Mouse (Mus musculus) kidney, adult 2 months (tissue): ENCODE data around the gene Lrpap1. TPM values are rescaled to one million over a fixed set of nuclear protein-coding genes. Genes with fewer than 3 reads are reported as not detected.

Experiments
- DNase-seq: peaks from one replicate; pipeline ENCODE4 v3.0.0; 2021
- H3K27ac ChIP-seq: fragments of 200-500 bp; 2 replicates; pipeline ENCODE4 v1.5.1; 2012; ENCODE audit warnings: low read depth, low read length, control low read depth, inconsistent platforms; ENCODE audit not compliant: insufficient read depth
- H3K27me3 ChIP-seq: fragments of 200-500 bp; replicated peaks from 2 replicates; pipeline ENCODE4 v1.6.1; 2012; ENCODE audit warnings: mild to moderate bottlenecking, moderate library complexity, low read length, inconsistent platforms; ENCODE audit not compliant: control insufficient read depth, insufficient read depth
- H3K36me3 ChIP-seq: fragments of 200-500 bp; 2 replicates; pipeline ENCODE4 v1.6.1; 2012; ENCODE audit warnings: mild to moderate bottlenecking, moderate library complexity, low read length, inconsistent platforms; ENCODE audit not compliant: control insufficient read depth, insufficient read depth
- H3K4me1 ChIP-seq: fragments of 200-500 bp; 2 replicates; pipeline ENCODE4 v1.6.1; 2011; ENCODE audit warnings: low read length; ENCODE audit not compliant: control insufficient read depth, insufficient read depth
- H3K4me3 ChIP-seq: fragments of 200-500 bp; 2 replicates; pipeline ENCODE4 v1.5.1; 2011; ENCODE audit warnings: mild to moderate bottlenecking, low read depth, low read length, control low read depth; ENCODE audit not compliant: insufficient read depth
- CTCF ChIP-seq: fragments of 200-500 bp; conservative IDR thresholded peaks from 2 replicates; pipeline ENCODE4 v1.5.1; 2011; ENCODE audit warnings: low read depth, mild to moderate bottlenecking, control low read depth, low read length, moderate library complexity, mixed read lengths; ENCODE audit not compliant: insufficient read depth, insufficient read length
- POLR2A ChIP-seq: fragments of 200-500 bp; IDR thresholded peaks from one replicate; pipeline ENCODE4 v1.6.1; 2011; ENCODE audit warnings: low read depth, low read length, control low read depth
- WGBS: fragments of 180-500 bp; shearing (Covaris S2); methylation state at CpG from one replicate; pipeline ENCODE4 v1.1.7; 2018; 5-methylcytosine and 5-hydroxymethylcytosine counted together
- polyA plus RNA-seq: library from polyadenylated mRNA; depleted of rRNA; stranded (reverse); fragments of >200 nt; gene quantifications from 2 replicates; pipeline ENCODE4 v1.2.3, GENCODE M21; 2012

The Lrpap1 gene
- polyA plus RNA-seq, 1 experiment: 314 TPM

DNA sequence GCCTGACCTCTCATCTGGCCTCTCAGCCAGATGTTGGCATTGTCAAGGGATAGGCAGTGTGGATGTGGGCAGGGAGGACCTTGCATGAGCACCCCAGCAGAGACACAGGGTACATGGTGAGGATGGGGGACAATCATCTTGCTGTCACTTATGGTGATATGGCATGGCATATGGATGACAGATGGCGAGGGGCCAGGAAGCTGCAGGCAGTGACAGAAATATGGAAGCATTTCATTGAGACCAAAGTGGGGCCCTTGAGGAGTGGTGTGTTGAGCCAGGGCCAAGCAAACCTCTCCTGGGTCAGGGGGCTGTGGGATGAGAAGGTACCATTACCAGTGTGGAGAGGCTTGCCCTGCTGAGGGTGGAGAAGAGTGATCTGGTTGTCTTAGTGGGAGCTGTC, 29.2 kb downstream of the Lrpap1 start:
- Histone ChIP-seq H3K36me3 (no peaks in the 10 kb centered on the region), H3K27me3 (no peaks in the 10 kb centered on the region), H3K4me3 (no peak overlapping the region), H3K4me1 (no peaks in the 10 kb centered on the region), H3K27ac (no peak overlapping the region)
- DNase-seq: no peak
- TF ChIP-seq POLR2A (no peak), CTCF (no peak)
- WGBS: 96% methylated on average over 1 of the region's 1 CpGs

DNA sequence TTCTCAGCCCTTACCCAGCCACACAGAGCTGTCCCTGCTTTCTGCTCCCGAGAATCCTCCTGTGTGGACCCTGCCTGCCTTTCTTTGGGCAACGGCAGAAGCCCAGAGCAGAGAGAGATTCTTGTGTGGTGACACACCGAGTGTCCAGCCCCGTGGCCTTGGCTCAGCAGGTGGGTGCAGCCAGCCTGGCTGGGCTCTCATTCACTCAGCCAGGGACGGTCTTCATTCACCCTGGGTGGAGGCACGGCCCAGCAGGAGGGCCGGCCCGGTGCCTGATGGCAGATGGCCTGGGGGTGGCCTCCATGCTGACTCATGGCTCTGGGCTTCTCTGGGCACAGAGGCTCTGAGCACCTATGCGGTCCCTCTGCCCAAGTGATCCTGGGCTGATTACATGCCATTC, 31.6 kb downstream of the Lrpap1 start:
- Histone ChIP-seq H3K27me3 (no peaks in the 10 kb centered on the region), H3K27ac (no peak overlapping the region), H3K4me1 (no peaks in the 10 kb centered on the region), H3K36me3 (no peaks in the 10 kb centered on the region), H3K4me3 (no peak overlapping the region)
- no peak for DNase-seq
- TF ChIP-seq POLR2A: no peak
- no peak for TF ChIP-seq CTCF
- WGBS: 80% methylated on average over 9 of the region's 9 CpGs

GRCm38 (mm10) chr5:35073235-35073634, 32.3 kb downstream of the Lrpap1 start:
- no peak for DNase-seq
- TF ChIP-seq CTCF (no peak), POLR2A (no peak)
- no peaks in the 10 kb centered on the region for H3K27me3 ChIP-seq
- WGBS: 82% methylated on average over 11 of the region's 11 CpGs
- H3K36me3 ChIP-seq: no peaks in the 10 kb centered on the region
- H3K4me3 ChIP-seq: no peak overlapping the region
- H3K4me1 ChIP-seq: no peaks in the 10 kb centered on the region
- no peak overlapping the region for H3K27ac ChIP-seq

GRCm38 (mm10) chr5:35071855-35072254, 33.7 kb downstream of the Lrpap1 start:
- no peaks in the 10 kb centered on the region for H3K4me1 ChIP-seq
- H3K27ac ChIP-seq: no peak overlapping the region
- TF ChIP-seq CTCF: no peak
- TF ChIP-seq POLR2A: no peak
- H3K27me3 ChIP-seq: no peaks in the 10 kb centered on the region
- no peak for DNase-seq
- no peaks in the 10 kb centered on the region for H3K36me3 ChIP-seq
- H3K4me3 ChIP-seq: no peak overlapping the region
- 95% methylated on average over 6 of the region's 6 CpGs for WGBS

- H3K36me3 ChIP-seq: no peaks in the 10 kb centered on the region
- 50% methylated on average over 7 of the region's 7 CpGs for WGBS
- H3K4me1 ChIP-seq: no peaks in the 10 kb centered on the region
- TF ChIP-seq POLR2A (no peak), CTCF (no peak)
- H3K27me3 ChIP-seq: no peaks in the 10 kb centered on the region
- H3K27ac ChIP-seq: no peak overlapping the region
- H3K4me3 ChIP-seq: no peak overlapping the region
- DNase-seq: no peak
Observed at GRCm38 (mm10) chr5:35070953-35071352, 34.6 kb downstream of the Lrpap1 start.

DNA sequence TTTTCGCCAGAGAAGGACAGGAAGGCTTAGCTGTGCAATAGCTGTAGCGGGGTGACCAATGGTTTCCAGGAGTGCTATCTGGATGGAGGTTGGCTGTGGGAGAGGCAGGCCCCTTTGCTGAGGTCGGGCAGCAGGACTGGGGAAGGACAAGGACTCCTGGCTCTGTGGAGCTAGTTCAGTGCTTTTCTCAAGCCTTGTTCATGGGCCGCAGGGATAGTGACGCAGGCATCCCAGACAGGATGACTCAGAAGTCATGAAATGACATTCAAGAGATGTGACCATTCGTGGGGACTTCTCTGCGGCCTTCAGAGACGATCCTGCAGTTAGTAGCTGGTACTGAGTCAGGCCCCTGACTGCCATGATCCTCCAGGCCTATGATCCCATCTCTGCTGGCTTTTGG, 35.3 kb downstream of the Lrpap1 start:
- no peak for DNase-seq
- no peaks in the 10 kb centered on the region for H3K4me1 ChIP-seq
- no peaks in the 10 kb centered on the region for H3K27me3 ChIP-seq
- H3K4me3 ChIP-seq: no peak overlapping the region
- H3K36me3 ChIP-seq: no peaks in the 10 kb centered on the region
- TF ChIP-seq CTCF (no peak), POLR2A (no peak)
- no peak overlapping the region for H3K27ac ChIP-seq
- 87% methylated on average over 8 of the region's 8 CpGs for WGBS

DNA sequence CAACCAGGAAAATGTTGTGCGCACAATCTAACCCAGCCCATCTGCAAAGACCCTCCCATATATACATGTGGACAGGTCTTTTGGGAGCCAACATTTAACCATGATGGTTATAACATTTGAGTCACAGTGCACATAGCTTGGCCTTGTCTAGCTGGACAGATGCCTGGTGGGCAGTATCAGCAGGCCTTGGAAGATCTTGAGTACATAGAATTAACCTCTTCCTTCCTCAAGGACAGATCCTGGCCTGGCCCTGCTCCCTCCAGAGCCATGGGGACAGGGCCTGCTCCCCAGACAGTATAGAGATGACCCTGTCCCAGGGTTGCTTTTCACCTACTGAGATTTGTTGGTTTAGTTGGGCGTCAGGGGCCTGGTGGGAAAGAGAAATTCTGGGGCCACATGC, 35.7 kb downstream of the Lrpap1 start:
- no peak overlapping the region for H3K4me3 ChIP-seq
- no peak overlapping the region for H3K27ac ChIP-seq
- WGBS: 86% methylated on average over 2 of the region's 2 CpGs
- no peaks in the 10 kb centered on the region for H3K4me1 ChIP-seq
- no peaks in the 10 kb centered on the region for H3K36me3 ChIP-seq
- DNase-seq: no peak
- no peaks in the 10 kb centered on the region for H3K27me3 ChIP-seq
- TF ChIP-seq CTCF (no peak), POLR2A (no peak)

DNA sequence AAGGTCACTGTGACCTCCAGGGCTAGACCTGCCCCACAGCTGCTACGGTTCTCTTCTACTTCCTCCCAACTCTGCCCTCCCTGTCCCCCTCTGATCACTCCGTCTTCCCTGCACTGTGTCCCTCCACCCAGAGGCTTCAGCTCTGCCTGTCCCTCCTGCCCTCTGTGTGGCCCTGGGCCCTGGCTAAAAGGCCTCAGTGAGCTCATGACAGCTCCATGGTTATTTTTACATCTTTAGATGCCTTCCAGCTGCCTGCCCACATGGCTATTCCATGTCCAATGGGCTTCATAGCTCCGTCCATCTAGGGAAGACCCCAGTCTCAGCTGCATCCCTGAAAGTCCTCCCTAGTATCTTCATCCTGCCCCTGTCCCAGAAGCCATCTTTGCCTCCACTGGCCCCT, 45.5 kb downstream of the Lrpap1 start:
- 72% methylated on average over 3 of the region's 3 CpGs for WGBS
- no peak for DNase-seq
- TF ChIP-seq POLR2A: no peak
- TF ChIP-seq CTCF: no peak
- Histone ChIP-seq H3K4me3 (no peak overlapping the region), H3K4me1 (peaks cover 5% of the 10 kb centered on the region; the same call in 1 of the 2 replicates), H3K36me3 (no peaks in the 10 kb centered on the region), H3K27me3 (no peaks in the 10 kb centered on the region), H3K27ac (no peak overlapping the region)
